Mouse (Mus musculus) thymus, adult 2 months (tissue): ENCODE results near the gene Trpv2.

Source experiments
- CTCF ChIP-seq: fragments of 200-500 bp; IDR thresholded peaks from 2 replicates; pipeline ENCODE4 v1.5.1; 2012; ENCODE audit warnings: mild to moderate bottlenecking, control low read depth, low read length, moderate library complexity, borderline replicate concordance; ENCODE audit not compliant: control insufficient read depth, poor library complexity, insufficient read depth; ENCODE audit errors: extremely low read depth
- POLR2A ChIP-seq: fragments of 200-500 bp; IDR thresholded peaks from 2 replicates; pipeline ENCODE4 v1.6.1; 2012; ENCODE audit warnings: mild to moderate bottlenecking, low read length, control low read depth, moderate library complexity; ENCODE audit not compliant: control insufficient read depth, poor library complexity, insufficient read depth; ENCODE audit errors: extremely low read depth

DNA sequence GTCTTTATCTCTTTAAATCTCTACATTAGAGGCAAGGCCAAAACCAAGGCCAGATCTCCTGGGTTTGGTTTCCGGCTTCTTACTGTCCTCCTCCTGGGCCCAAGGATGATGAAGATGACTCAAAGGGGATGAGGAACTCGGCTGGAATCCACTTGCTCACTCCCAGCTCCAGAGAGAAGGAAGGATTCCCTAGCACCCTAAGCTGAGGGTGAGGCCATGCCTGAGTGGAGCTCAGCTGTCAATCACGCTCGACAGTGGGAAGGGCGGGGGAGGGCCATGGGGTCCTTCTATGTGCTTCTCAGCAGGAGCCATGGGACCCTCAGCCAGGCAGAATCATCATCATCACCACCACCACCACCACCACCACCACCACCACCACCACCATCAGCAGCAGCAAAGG, 63.1 kb downstream of the Trpv2 start:
- no peak for TF ChIP-seq CTCF
- no peak for TF ChIP-seq POLR2A
